Mouse (Mus musculus) E14TG2a.4 (cell line): ENCODE data around the gene A730071L15Rik.

Source experiments
- CTCF ChIP-seq: conservative IDR thresholded peaks from 2 replicates; pipeline ENCODE4 v1.5.1; 2014; ENCODE audit warnings: low read length
- NANOG ChIP-seq: IDR thresholded peaks from 2 replicates; pipeline ENCODE4 v1.6.1; 2014; ENCODE audit warnings: borderline replicate concordance, low read length, mixed read lengths
- POU5F1 ChIP-seq: IDR thresholded peaks from 2 replicates; pipeline ENCODE4 v1.6.1; 2014; ENCODE audit warnings: low read length, borderline replicate concordance

- no peak for TF ChIP-seq CTCF
- TF ChIP-seq POU5F1 = no peak
- TF ChIP-seq NANOG = no peak
Observed at GRCm38 (mm10) chr11:6160663-6161271, 39.1 kb upstream of the A730071L15Rik start.
